Mouse (Mus musculus): ENCODE measurements at regions not wholly inside any gene's neighbourhood (a gene's known extent, or its start where the extent isn't known, plus 50 kb on each side); places are given as distances from the start of the nearest gene placed in this dataset.

DNA sequence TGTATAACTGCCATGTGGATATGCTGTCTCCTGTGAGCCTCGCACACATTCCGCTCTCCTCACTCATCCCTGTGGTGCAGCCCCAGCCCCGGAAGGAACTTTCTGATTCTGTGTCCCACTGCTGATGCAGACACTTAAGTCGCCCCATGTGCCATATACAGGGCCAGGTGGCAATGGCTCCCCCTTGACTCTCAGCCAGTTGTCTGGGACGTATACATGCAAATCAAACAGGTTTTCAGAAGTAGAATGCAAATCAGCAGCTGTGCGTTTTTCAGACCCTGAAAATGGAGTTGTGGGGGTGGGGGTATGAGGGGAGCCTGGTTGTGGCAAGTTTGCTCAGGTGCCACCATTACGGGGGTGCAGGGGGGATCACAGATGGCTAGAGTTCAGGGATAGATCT is 102.1 kb upstream of the Zdhhc25 start:
- TF ChIP-seq CTCF (conservative IDR thresholded peaks at IDR 0.05; ENCODE audit: low read length) (no peak), NANOG (IDR thresholded peaks at IDR 0.05; ENCODE audit: borderline replicate concordance, low read length) (no peak), POU5F1 (IDR thresholded peaks at IDR 0.05; ENCODE audit: borderline replicate concordance, low read length) (no peak)
